Mouse (Mus musculus): ENCODE data around the gene Cln6. TPM values are rescaled to one million over a fixed set of nuclear protein-coding genes. Genes with fewer than 3 reads are reported as not detected.
"Not testable (repeated sequence)": the region's sequence is repeated elsewhere in the genome, so short reads cannot be mapped to it uniquely, and the experiment has no call there.

Gene Cln6
- polyA plus RNA-seq, 1 experiment: 91.1 TPM

DNA sequence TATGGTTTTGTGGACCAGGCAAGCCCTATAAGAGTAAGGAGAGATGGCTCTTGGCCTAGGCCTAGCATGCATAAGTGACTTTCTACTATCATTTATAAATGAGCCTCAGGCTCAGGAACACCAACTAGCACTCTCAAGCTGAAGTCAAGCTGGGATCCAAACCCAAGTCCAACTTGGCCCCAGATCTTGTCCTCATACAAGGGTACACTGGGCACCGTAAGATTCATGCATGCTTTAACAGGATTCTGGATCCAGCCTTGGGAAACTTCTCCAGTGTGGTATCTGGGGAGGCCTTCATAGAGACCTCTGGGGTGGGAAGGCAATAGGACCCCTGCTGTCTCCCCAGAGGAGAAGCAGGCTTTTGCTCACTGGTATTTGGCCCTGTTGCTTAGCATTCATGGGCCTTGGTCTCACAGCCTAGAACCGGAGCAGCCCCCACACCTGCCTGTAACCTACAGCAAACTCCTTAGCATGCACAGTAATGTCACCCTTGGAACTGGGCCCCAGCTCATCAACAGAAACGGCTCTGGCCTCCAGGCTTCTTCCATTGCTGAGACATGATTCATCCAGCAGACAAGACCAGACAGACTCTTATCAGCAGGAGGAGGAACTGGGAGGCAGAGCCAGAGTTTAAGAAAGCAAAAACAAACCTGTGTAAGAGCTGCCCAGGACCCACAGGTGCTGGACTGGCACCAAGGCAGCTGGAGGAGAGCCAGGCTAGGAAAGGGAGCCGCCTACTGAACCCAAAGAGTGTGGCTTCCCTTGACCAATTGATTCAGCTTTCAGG lies 20.6 kb upstream of the Cln6 start:
- Histone ChIP-seq H3K36me3 (ENCODE audit: control insufficient read depth, insufficient read depth, low read length, poor library complexity, severe bottlenecking) (no peaks in the 10 kb centered on the region), H3K27ac (ENCODE audit: insufficient read depth, low read length) (peak overlapping the region; percentile 48), H3K27me3 (ENCODE audit: control insufficient read depth, insufficient read depth, low read length, poor library complexity, severe bottlenecking) (no peaks in the 10 kb centered on the region), H3K9me3 (replicated peaks; ENCODE audit: control insufficient read depth, insufficient read depth, low read length, poor library complexity, severe bottlenecking) (no peaks in the 10 kb centered on the region), H3K4me3 (ENCODE audit: low read depth, low read length) (no peak overlapping the region), H3K9ac (ENCODE audit: low read depth, poor library complexity, severe bottlenecking) (no peak overlapping the region), H3K4me1 (ENCODE audit: control insufficient read depth, insufficient read depth, low read length) (peaks cover 12% of the 10 kb centered on the region)
- TF ChIP-seq EP300 (IDR thresholded peaks at IDR 0.05; ENCODE audit: insufficient read depth, low read depth, low read length) (no peak), CTCF (IDR thresholded peaks at IDR 0.05; ENCODE audit: low read depth, low read length) (no peak), POLR2A (IDR thresholded peaks at IDR 0.05; ENCODE audit: insufficient read depth, low read length) (no peak)

DNA sequence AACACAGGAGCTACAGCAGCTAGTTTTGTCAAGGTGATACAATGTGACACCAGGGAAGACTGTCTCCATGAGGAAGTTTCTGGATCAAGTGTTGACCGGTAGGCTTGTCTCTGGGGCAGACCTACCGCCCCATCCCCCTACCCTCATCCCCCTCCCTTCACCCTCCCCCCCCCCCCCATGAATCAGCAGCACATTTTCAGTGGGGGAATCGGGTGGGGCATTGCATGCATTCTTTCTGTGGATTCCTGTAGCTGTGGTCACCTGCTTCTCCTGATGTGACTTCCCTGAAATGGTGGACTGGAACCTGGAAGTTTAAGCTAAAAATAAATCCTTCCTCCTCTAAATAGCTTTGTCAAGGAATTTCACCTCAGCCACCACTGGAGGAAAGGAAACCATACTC lies 19.1 kb upstream of the Cln6 start:
- peak overlapping the region; percentile 82 for H3K27ac ChIP-seq (ENCODE audit: insufficient read depth, low read length)
- no peaks in the 10 kb centered on the region for H3K9me3 ChIP-seq (replicated peaks; ENCODE audit: control insufficient read depth, insufficient read depth, low read length, poor library complexity, severe bottlenecking)
- no peaks in the 10 kb centered on the region for H3K27me3 ChIP-seq (ENCODE audit: control insufficient read depth, insufficient read depth, low read length, poor library complexity, severe bottlenecking)
- TF ChIP-seq CTCF (IDR thresholded peaks at IDR 0.05; ENCODE audit: low read depth, low read length): no peak
- TF ChIP-seq POLR2A (IDR thresholded peaks at IDR 0.05; ENCODE audit: insufficient read depth, low read length): no peak
- TF ChIP-seq EP300 (IDR thresholded peaks at IDR 0.05; ENCODE audit: insufficient read depth, low read depth, low read length): peak; percentile 62; the same call in 1 of the 2 replicates
- no peak overlapping the region for H3K4me3 ChIP-seq (ENCODE audit: low read depth, low read length)
- no peaks in the 10 kb centered on the region for H3K36me3 ChIP-seq (ENCODE audit: control insufficient read depth, insufficient read depth, low read length, poor library complexity, severe bottlenecking)
- H3K4me1 ChIP-seq (ENCODE audit: control insufficient read depth, insufficient read depth, low read length): peaks cover 12% of the 10 kb centered on the region
- no peak overlapping the region for H3K9ac ChIP-seq (ENCODE audit: low read depth, poor library complexity, severe bottlenecking)

- H3K9ac ChIP-seq (ENCODE audit: low read depth, poor library complexity, severe bottlenecking); H3K36me3 ChIP-seq (ENCODE audit: control insufficient read depth, insufficient read depth, low read length, poor library complexity, severe bottlenecking); H3K9me3 ChIP-seq (replicated peaks; ENCODE audit: control insufficient read depth, insufficient read depth, low read length, poor library complexity, severe bottlenecking); H3K4me3 ChIP-seq (ENCODE audit: low read depth, low read length); H3K27me3 ChIP-seq (ENCODE audit: control insufficient read depth, insufficient read depth, low read length, poor library complexity, severe bottlenecking): not testable (repeated sequence)
- H3K27ac ChIP-seq (ENCODE audit: insufficient read depth, low read length): peak overlapping the region; percentile 57
- H3K4me1 ChIP-seq (ENCODE audit: control insufficient read depth, insufficient read depth, low read length): peaks cover 12% of the 10 kb centered on the region
Measured at GRCm38 (mm10) chr9:62819910-62820309, 18.7 kb upstream of the Cln6 start.

DNA sequence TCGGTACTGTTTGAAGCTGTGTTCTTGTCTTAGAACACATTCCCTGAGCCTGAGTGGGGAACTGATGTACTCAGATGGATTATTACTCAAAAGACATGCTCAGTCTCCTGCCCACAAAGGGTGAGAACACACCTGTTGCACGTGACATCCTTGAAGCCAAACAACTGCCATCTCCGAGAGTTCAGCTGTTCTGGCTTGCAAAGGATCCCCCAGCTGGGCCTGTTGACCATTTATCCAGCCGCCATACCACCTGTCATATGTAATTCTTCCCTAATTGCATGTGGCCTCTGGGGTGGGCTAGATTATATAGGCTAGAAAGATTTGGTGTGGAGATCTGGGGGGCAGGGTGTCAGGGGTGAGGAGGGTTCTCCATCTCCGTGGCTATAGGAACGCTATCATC lies 17.8 kb upstream of the Cln6 start:
- Histone ChIP-seq H3K4me3 (ENCODE audit: low read depth, low read length) (no peak overlapping the region), H3K9ac (ENCODE audit: low read depth, poor library complexity, severe bottlenecking) (no peak overlapping the region), H3K36me3 (ENCODE audit: control insufficient read depth, insufficient read depth, low read length, poor library complexity, severe bottlenecking) (no peaks in the 10 kb centered on the region), H3K27ac (ENCODE audit: insufficient read depth, low read length) (no peak overlapping the region; the same call in 1 of the 2 replicates), H3K4me1 (ENCODE audit: control insufficient read depth, insufficient read depth, low read length) (peaks cover 12% of the 10 kb centered on the region), H3K9me3 (replicated peaks; ENCODE audit: control insufficient read depth, insufficient read depth, low read length, poor library complexity, severe bottlenecking) (no peaks in the 10 kb centered on the region), H3K27me3 (ENCODE audit: control insufficient read depth, insufficient read depth, low read length, poor library complexity, severe bottlenecking) (no peaks in the 10 kb centered on the region)
- no peak for TF ChIP-seq POLR2A (IDR thresholded peaks at IDR 0.05; ENCODE audit: insufficient read depth, low read length)
- TF ChIP-seq EP300 (IDR thresholded peaks at IDR 0.05; ENCODE audit: insufficient read depth, low read depth, low read length): no peak
- TF ChIP-seq CTCF (IDR thresholded peaks at IDR 0.05; ENCODE audit: low read depth, low read length): no peak

GRCm38 (mm10) chr9:62821811-62822210 lies 16.8 kb upstream of the Cln6 start:
- Histone ChIP-seq H3K27ac (ENCODE audit: insufficient read depth, low read length) (no peak overlapping the region), H3K4me1 (ENCODE audit: control insufficient read depth, insufficient read depth, low read length) (peaks cover 12% of the 10 kb centered on the region), H3K9ac (ENCODE audit: low read depth, poor library complexity, severe bottlenecking) (no peak overlapping the region), H3K4me3 (ENCODE audit: low read depth, low read length) (no peak overlapping the region), H3K36me3 (ENCODE audit: control insufficient read depth, insufficient read depth, low read length, poor library complexity, severe bottlenecking) (no peaks in the 10 kb centered on the region), H3K9me3 (replicated peaks; ENCODE audit: control insufficient read depth, insufficient read depth, low read length, poor library complexity, severe bottlenecking) (no peaks in the 10 kb centered on the region), H3K27me3 (ENCODE audit: control insufficient read depth, insufficient read depth, low read length, poor library complexity, severe bottlenecking) (no peaks in the 10 kb centered on the region)
- TF ChIP-seq POLR2A (IDR thresholded peaks at IDR 0.05; ENCODE audit: insufficient read depth, low read length): no peak
- TF ChIP-seq CTCF (IDR thresholded peaks at IDR 0.05; ENCODE audit: low read depth, low read length): peak; percentile 2

DNA sequence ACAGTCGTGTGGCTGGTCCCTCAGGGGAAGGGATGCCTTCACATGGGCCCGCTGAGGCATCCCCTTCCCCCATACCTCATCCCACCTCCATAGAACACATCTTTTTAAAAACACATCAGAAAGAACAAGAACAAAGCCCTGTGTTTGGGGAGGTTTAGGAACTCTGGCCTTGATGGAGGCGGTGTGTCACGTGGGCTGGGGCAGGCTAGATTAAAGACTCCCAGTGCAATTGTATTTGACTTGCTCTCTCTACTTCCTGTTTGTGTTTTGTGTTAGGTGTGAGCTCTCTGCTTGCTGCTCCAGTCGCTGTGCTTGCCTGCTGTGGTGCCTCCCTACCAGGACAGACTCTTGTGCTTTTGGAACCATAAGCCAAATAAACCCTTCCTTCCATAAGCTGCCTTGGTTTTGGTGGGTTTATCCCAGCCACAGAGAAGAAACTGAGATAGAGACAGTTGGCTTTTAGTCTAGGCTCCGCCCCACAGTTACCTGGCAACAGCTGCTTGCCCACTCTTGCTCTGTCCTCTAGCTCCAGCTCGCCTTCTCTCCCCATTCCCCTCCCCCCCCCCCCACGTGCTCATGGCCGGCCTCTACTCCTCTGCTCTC lies 12.7 kb upstream of the Cln6 start:
- peak overlapping the region; percentile 48 for H3K4me3 ChIP-seq (ENCODE audit: low read depth, low read length)
- TF ChIP-seq EP300 (IDR thresholded peaks at IDR 0.05; ENCODE audit: insufficient read depth, low read depth, low read length) (0 out of 2 replicates have a peak, but pooled peaks have one; percentile 11), CTCF (IDR thresholded peaks at IDR 0.05; ENCODE audit: low read depth, low read length) (no peak), POLR2A (IDR thresholded peaks at IDR 0.05; ENCODE audit: insufficient read depth, low read length) (peak; percentile 50)
- H3K4me1 ChIP-seq (ENCODE audit: control insufficient read depth, insufficient read depth, low read length): peaks cover 4% of the 10 kb centered on the region
- H3K36me3 ChIP-seq (ENCODE audit: control insufficient read depth, insufficient read depth, low read length, poor library complexity, severe bottlenecking): no peaks in the 10 kb centered on the region
- no peaks in the 10 kb centered on the region for H3K9me3 ChIP-seq (replicated peaks; ENCODE audit: control insufficient read depth, insufficient read depth, low read length, poor library complexity, severe bottlenecking)
- H3K27me3 ChIP-seq (ENCODE audit: control insufficient read depth, insufficient read depth, low read length, poor library complexity, severe bottlenecking): no peaks in the 10 kb centered on the region
- peak overlapping the region; percentile 60 for H3K9ac ChIP-seq (ENCODE audit: low read depth, poor library complexity, severe bottlenecking)
- H3K27ac ChIP-seq (ENCODE audit: insufficient read depth, low read length): peak overlapping the region; percentile 96
